Mouse (Mus musculus) erythroblast, adult 5-6 weeks (primary cell): Measurements from ENCODE around the gene Kmt2b. TPM values are rescaled to one million over a fixed set of nuclear protein-coding genes. Genes with fewer than 3 reads are reported as not detected.

Experiments
- total RNA-seq, 2 experiments: library from RNA; stranded (forward) in 1 of 2; stranded (reverse) in 1 of 2; fragments of 150-400 nt in 1 of 2; fragments of 200-764, 138-1000 nt in 1 of 2; gene quantifications; 2 replicates each; pipeline versions ENCODE4 v1.2.3 to v1.2.4; 2015 to 2017; ENCODE audit warnings: low replicate concordance in 2 of 2

Kmt2b gene
- total RNA-seq, 2 experiments from 2014 or later, result 14.9 to 35.0 TPM

Other genes starting within 250 kb of the Kmt2b start
Only the 30 nearest of the 31 such genes appear.
- gene Lrfn3, start 226.0 kb downstream of the Kmt2b start, total RNA-seq (2015; ENCODE audit: low replicate concordance), result not detected in 2 replicates
- gene Lrfn3, start 226.0 kb downstream of the Kmt2b start, total RNA-seq (2017; ENCODE audit: low replicate concordance), result not detected in 2 replicates
- 315 and 361 TPM in 2 replicates for gene Tyrobp, start 175.0 kb downstream of the Kmt2b start, total RNA-seq (2015; ENCODE audit: low replicate concordance)
- 122 and 140 TPM in 2 replicates for gene Tyrobp, start 175.0 kb downstream of the Kmt2b start, total RNA-seq (2017; ENCODE audit: low replicate concordance)
- 14.2 and 29.0 TPM in 2 replicates for gene Hcst, start 168.9 kb downstream of the Kmt2b start, total RNA-seq (2015; ENCODE audit: low replicate concordance)
- 2.6 and 13.9 TPM in 2 replicates for gene Hcst, start 168.9 kb downstream of the Kmt2b start, total RNA-seq (2017; ENCODE audit: low replicate concordance)
- gene Nfkbid, start 167.0 kb downstream of the Kmt2b start, total RNA-seq (2015; ENCODE audit: low replicate concordance), result 2.1 and 5.0 TPM in 2 replicates
- 0.14 and 3.6 TPM in 2 replicates for gene Nfkbid, start 167.0 kb downstream of the Kmt2b start, total RNA-seq (2017; ENCODE audit: low replicate concordance)
- not detected in 2 replicates for gene Aplp1, start 143.2 kb downstream of the Kmt2b start, total RNA-seq (2015; ENCODE audit: low replicate concordance)
- not detected in 2 replicates for gene Aplp1, start 143.2 kb downstream of the Kmt2b start, total RNA-seq (2017; ENCODE audit: low replicate concordance)
- not detected in 2 replicates for gene Kirrel2, start 131.0 kb downstream of the Kmt2b start, total RNA-seq (2015; ENCODE audit: low replicate concordance)
- not detected in 2 replicates for gene Kirrel2, start 131.0 kb downstream of the Kmt2b start, total RNA-seq (2017; ENCODE audit: low replicate concordance)
- not detected in 2 replicates for gene Nphs1, start 130.4 kb downstream of the Kmt2b start, total RNA-seq (2015; ENCODE audit: low replicate concordance)
- gene Nphs1, start 130.4 kb downstream of the Kmt2b start, total RNA-seq (2017; ENCODE audit: low replicate concordance), result not detected in 2 replicates
- gene Prodh2, start 95.1 kb downstream of the Kmt2b start, total RNA-seq (2015; ENCODE audit: low replicate concordance), result not detected in 2 replicates
- gene Prodh2, start 95.1 kb downstream of the Kmt2b start, total RNA-seq (2017; ENCODE audit: low replicate concordance), result not detected in 2 replicates
- gene Arhgap33, start 53.7 kb downstream of the Kmt2b start, total RNA-seq (2015; ENCODE audit: low replicate concordance), result 5.0 and 6.7 TPM in 2 replicates
- gene Arhgap33, start 53.7 kb downstream of the Kmt2b start, total RNA-seq (2017; ENCODE audit: low replicate concordance), result 9.5 and 9.6 TPM in 2 replicates
- 6.3 and 19.4 TPM in 2 replicates for gene Hspb6, start 36.5 kb downstream of the Kmt2b start, total RNA-seq (2015; ENCODE audit: low replicate concordance)
- 2.2 and 3.9 TPM in 2 replicates for gene Hspb6, start 36.5 kb downstream of the Kmt2b start, total RNA-seq (2017; ENCODE audit: low replicate concordance)
- gene Proser3, start 36.4 kb downstream of the Kmt2b start, total RNA-seq (2015; ENCODE audit: low replicate concordance), result 0.38 and 2.1 TPM in 2 replicates
- gene Proser3, start 36.4 kb downstream of the Kmt2b start, total RNA-seq (2017; ENCODE audit: low replicate concordance), result 0.77 and 4.6 TPM in 2 replicates
- gene Lin37, start 28.9 kb downstream of the Kmt2b start, total RNA-seq (2015; ENCODE audit: low replicate concordance), result 48.0 and 55.0 TPM in 2 replicates
- 7.8 and 8.9 TPM in 2 replicates for gene Lin37, start 28.9 kb downstream of the Kmt2b start, total RNA-seq (2017; ENCODE audit: low replicate concordance)
- gene U2af1l4, start 25.4 kb downstream of the Kmt2b start, total RNA-seq (2015; ENCODE audit: low replicate concordance), result 3.5 and 30.1 TPM in 2 replicates
- gene U2af1l4, start 25.4 kb downstream of the Kmt2b start, total RNA-seq (2017; ENCODE audit: low replicate concordance), result 30.0 and 39.4 TPM in 2 replicates
- gene Gm49396, start 25.4 kb downstream of the Kmt2b start, total RNA-seq (2015; ENCODE audit: low replicate concordance), result 1.3 and 4.8 TPM in 2 replicates
- 5.2 and 6.6 TPM in 2 replicates for gene Gm49396, start 25.4 kb downstream of the Kmt2b start, total RNA-seq (2017; ENCODE audit: low replicate concordance)
- gene Psenen, start 25.1 kb downstream of the Kmt2b start, total RNA-seq (2015; ENCODE audit: low replicate concordance), result 73.4 and 88.8 TPM in 2 replicates
- 41.4 and 69.3 TPM in 2 replicates for gene Psenen, start 25.1 kb downstream of the Kmt2b start, total RNA-seq (2017; ENCODE audit: low replicate concordance)
- gene Igflr1, start 23.3 kb downstream of the Kmt2b start, total RNA-seq (2015; ENCODE audit: low replicate concordance), result 4.0 and 7.3 TPM in 2 replicates
- not detected in 2 replicates for gene Igflr1, start 23.3 kb downstream of the Kmt2b start, total RNA-seq (2017; ENCODE audit: low replicate concordance)
- gene Zbtb32, start 10.2 kb upstream of the Kmt2b start, total RNA-seq (2015; ENCODE audit: low replicate concordance), result not detected in 2 replicates
- gene Zbtb32, start 10.2 kb upstream of the Kmt2b start, total RNA-seq (2017; ENCODE audit: low replicate concordance), result not detected in 2 replicates
- gene Upk1a, start 24.1 kb upstream of the Kmt2b start, total RNA-seq (2015; ENCODE audit: low replicate concordance), result not detected in 2 replicates
- gene Upk1a, start 24.1 kb upstream of the Kmt2b start, total RNA-seq (2017; ENCODE audit: low replicate concordance), result not detected in 2 replicates
- gene Cox6b1, start 37.4 kb upstream of the Kmt2b start, total RNA-seq (2015; ENCODE audit: low replicate concordance), result 74.4 and 173 TPM in 2 replicates
- gene Cox6b1, start 37.4 kb upstream of the Kmt2b start, total RNA-seq (2017; ENCODE audit: low replicate concordance), result 135 and 145 TPM in 2 replicates
- not detected in 2 replicates for gene Etv2, start 47.1 kb upstream of the Kmt2b start, total RNA-seq (2015; ENCODE audit: low replicate concordance)
- gene Etv2, start 47.1 kb upstream of the Kmt2b start, total RNA-seq (2017; ENCODE audit: low replicate concordance), result not detected in 2 replicates
- gene Rbm42, start 61.6 kb upstream of the Kmt2b start, total RNA-seq (2015; ENCODE audit: low replicate concordance), result 12.3 and 22.5 TPM in 2 replicates
- gene Rbm42, start 61.6 kb upstream of the Kmt2b start, total RNA-seq (2017; ENCODE audit: low replicate concordance), result 14.0 and 15.1 TPM in 2 replicates
- 1.5 and 9.2 TPM in 2 replicates for gene Haus5, start 76.3 kb upstream of the Kmt2b start, total RNA-seq (2015; ENCODE audit: low replicate concordance)
- 10.5 and 13.7 TPM in 2 replicates for gene Haus5, start 76.3 kb upstream of the Kmt2b start, total RNA-seq (2017; ENCODE audit: low replicate concordance)
- gene Pmis2, start 82.9 kb upstream of the Kmt2b start, total RNA-seq (2015; ENCODE audit: low replicate concordance), result not detected in 2 replicates
- gene Pmis2, start 82.9 kb upstream of the Kmt2b start, total RNA-seq (2017; ENCODE audit: low replicate concordance), result not detected in 2 replicates
- gene 2200002J24Rik, start 110.2 kb upstream of the Kmt2b start, total RNA-seq (2015; ENCODE audit: low replicate concordance), result not detected in 2 replicates
- gene 2200002J24Rik, start 110.2 kb upstream of the Kmt2b start, total RNA-seq (2017; ENCODE audit: low replicate concordance), result not detected in 2 replicates
- gene Atp4a, start 123.5 kb upstream of the Kmt2b start, total RNA-seq (2015; ENCODE audit: low replicate concordance), result not detected in 2 replicates
- 0.14 and 0.68 TPM in 2 replicates for gene Atp4a, start 123.5 kb upstream of the Kmt2b start, total RNA-seq (2017; ENCODE audit: low replicate concordance)
- gene Tmem147, start 140.8 kb upstream of the Kmt2b start, total RNA-seq (2015; ENCODE audit: low replicate concordance), result 28.4 and 42.4 TPM in 2 replicates
- 9.4 and 12.8 TPM in 2 replicates for gene Tmem147, start 140.8 kb upstream of the Kmt2b start, total RNA-seq (2017; ENCODE audit: low replicate concordance)
- gene Gapdhs, start 155.0 kb upstream of the Kmt2b start, total RNA-seq (2015; ENCODE audit: low replicate concordance), result not detected in 2 replicates
- gene Gapdhs, start 155.0 kb upstream of the Kmt2b start, total RNA-seq (2017; ENCODE audit: low replicate concordance), result not detected in 2 replicates
- gene Sbsn, start 162.7 kb upstream of the Kmt2b start, total RNA-seq (2015; ENCODE audit: low replicate concordance), result not detected in 2 replicates
- not detected in 2 replicates for gene Sbsn, start 162.7 kb upstream of the Kmt2b start, total RNA-seq (2017; ENCODE audit: low replicate concordance)
- 7.7 and 29.0 TPM in 2 replicates for gene Dmkn, start 175.0 kb upstream of the Kmt2b start, total RNA-seq (2015; ENCODE audit: low replicate concordance)
- gene Dmkn, start 175.0 kb upstream of the Kmt2b start, total RNA-seq (2017; ENCODE audit: low replicate concordance), result 5.3 and 10.9 TPM in 2 replicates
- not detected in 2 replicates for gene Krtdap, start 199.2 kb upstream of the Kmt2b start, total RNA-seq (2015; ENCODE audit: low replicate concordance)
- gene Krtdap, start 199.2 kb upstream of the Kmt2b start, total RNA-seq (2017; ENCODE audit: low replicate concordance), result not detected in 2 replicates